In the genomic region with DNA sequence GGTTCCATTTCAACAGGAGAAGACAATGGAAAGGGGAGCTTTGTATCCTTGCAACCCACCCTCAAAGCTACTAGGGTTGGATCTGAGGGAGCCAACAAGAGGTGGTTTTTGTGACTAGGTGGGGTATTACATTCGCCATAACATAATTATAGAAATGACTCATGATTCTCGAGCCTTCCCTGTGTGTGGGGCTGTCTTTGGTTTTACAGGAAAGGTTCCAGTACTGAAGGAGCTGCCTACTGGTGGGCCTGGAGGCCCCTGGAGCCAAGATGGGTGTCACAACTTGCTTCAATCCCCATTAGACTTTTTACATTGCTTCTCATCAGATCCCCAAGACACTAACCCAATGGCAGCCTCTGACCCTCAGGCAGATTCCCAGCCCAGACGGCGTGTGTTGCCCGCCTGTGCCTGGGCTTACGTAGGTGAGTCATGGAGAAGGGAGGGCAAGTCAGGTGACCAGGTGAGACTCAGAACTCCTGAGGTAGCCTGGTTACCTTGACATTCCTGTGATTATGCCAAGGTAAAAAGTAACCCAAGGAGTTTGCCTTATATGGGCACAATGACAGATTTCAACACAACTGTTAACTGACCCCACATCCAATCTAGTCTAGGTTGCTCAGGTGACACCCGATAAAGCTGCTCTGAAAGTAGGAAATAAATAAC, we compare ENCODE assay signal across 8 mouse cellular contexts. TPM values are rescaled to one million over a fixed set of nuclear protein-coding genes. Genes with fewer than 3 reads are reported as not detected.
DNase-seq lines count a peak whose midpoint lies in the region; ATAC-seq lines count a peak whose summit lies in the region.

No protein-coding gene starts in this region.

- H3K9ac ChIP-seq in heart, embryonic 16.5 days (ENCODE audit: low read length): peak overlapping the region; percentile 14; the same call in 1 of the 2 replicates
- no peak overlapping the region for H3K9ac ChIP-seq in kidney, embryonic 15.5 days
- H3K9ac ChIP-seq in forebrain, embryonic 15.5 days (replicated peaks): no peak overlapping the region

- no peak for DNase-seq in heart, adult 9 months (ENCODE audit: low spot score in 2 of 2)
- DNase-seq in brain, adult 2 months (ENCODE audit: low read depth, low spot score): peak; percentile 62
- peak; percentile 81 for DNase-seq in lung, postnatal 36 days
- DNase-seq in thymus, postnatal 10 days (ENCODE audit: low spot score in 2 of 2): no peak
- no peak for DNase-seq in frontal cortex, adult 2 months (ENCODE audit: extremely low spot score in 1 of 2, low spot score in 1 of 2)

- no peak overlapping the region for H3K4me2 ChIP-seq in heart, embryonic 16.5 days (ENCODE audit: low read depth, low read length)
- peak overlapping the region; percentile 7; the same call in 1 of the 2 replicates for H3K4me2 ChIP-seq in kidney, embryonic 15.5 days
- no peak overlapping the region for H3K4me2 ChIP-seq in forebrain, embryonic 15.5 days (replicated peaks)

- no peaks in the 10 kb centered on the region; the same call in 1 of the 2 replicates for H3K36me3 ChIP-seq in heart, embryonic 16.5 days (ENCODE audit: control insufficient read depth, insufficient read depth)
- H3K36me3 ChIP-seq in kidney, embryonic 15.5 days: peaks cover 6% of the 10 kb centered on the region
- no peaks in the 10 kb centered on the region for H3K36me3 ChIP-seq in forebrain, embryonic 15.5 days

- peak overlapping the region; percentile 74 for H3K27ac ChIP-seq in heart, embryonic 16.5 days (ENCODE audit: low read length)
- H3K27ac ChIP-seq in kidney, embryonic 15.5 days: peak overlapping the region; percentile 93
- H3K27ac ChIP-seq in forebrain, embryonic 15.5 days (replicated peaks): no peak overlapping the region

- H3K4me1 ChIP-seq in heart, embryonic 16.5 days (ENCODE audit: control insufficient read depth, insufficient read depth, low read length): peaks cover 58% of the 10 kb centered on the region
- H3K4me1 ChIP-seq in kidney, embryonic 15.5 days: peaks cover 73% of the 10 kb centered on the region
- 0 out of 2 replicates have a peak, but pooled peaks cover 3% of the 10 kb centered on the region for H3K4me1 ChIP-seq in forebrain, embryonic 15.5 days

- H3K4me3 ChIP-seq in heart, embryonic 16.5 days (ENCODE audit: low read length): no peak overlapping the region
- no peak overlapping the region for H3K4me3 ChIP-seq in kidney, embryonic 15.5 days (replicated peaks)
- H3K4me3 ChIP-seq in forebrain, embryonic 15.5 days: no peak overlapping the region

- 82% methylated on average over 7 of the region's 7 CpGs for WGBS in heart, embryonic 16.5 days
- WGBS in kidney, embryonic 15.5 days: 67% methylated on average over 7 of the region's 7 CpGs
- WGBS in forebrain, embryonic 15.5 days: 93% methylated on average over 7 of the region's 7 CpGs

- no peak for ATAC-seq in heart, embryonic 16.5 days (replicated peaks; ENCODE audit: extremely low read depth, insufficient read depth, low FRiP score)
- peak; percentile 72 for ATAC-seq in kidney, embryonic 15.5 days (replicated peaks; ENCODE audit: low FRiP score)
- no peak for ATAC-seq in forebrain, embryonic 15.5 days (replicated peaks)

- no peaks in the 10 kb centered on the region for H3K27me3 ChIP-seq in heart, embryonic 16.5 days (ENCODE audit: control insufficient read depth, insufficient read depth, low read length)
- H3K27me3 ChIP-seq in kidney, embryonic 15.5 days: no peaks in the 10 kb centered on the region
- H3K27me3 ChIP-seq in forebrain, embryonic 15.5 days: no peaks in the 10 kb centered on the region

- no peaks in the 10 kb centered on the region for H3K9me3 ChIP-seq in heart, embryonic 16.5 days (replicated peaks; ENCODE audit: control insufficient read depth, low read length)
- no peaks in the 10 kb centered on the region for H3K9me3 ChIP-seq in kidney, embryonic 15.5 days (replicated peaks)
- H3K9me3 ChIP-seq in forebrain, embryonic 15.5 days: no peaks in the 10 kb centered on the region

RNA-seq across cellular contexts. Expression of a gene that starts 31.0 kb away (rescaled TPM):
- 260 and 301 TPM in 2 replicates for polyA plus RNA-seq in heart, embryonic 16.5 days (2015; fragmentation: Nextera tagmentation; extraction: Ambion mirVana)
- 288 and 312 TPM in 2 replicates for polyA plus RNA-seq in kidney, embryonic 15.5 days (2015; fragmentation: Nextera tagmentation; extraction: Ambion mirVana)
- polyA plus RNA-seq in frontal cortex, adult 2 months (2012; rRNA removed): 214 and 220 TPM in 2 replicates
- polyA plus RNA-seq in forebrain, embryonic 15.5 days (2015; fragmentation: Nextera tagmentation; extraction: Ambion mirVana): 134 TPM in 2 replicates

RNA-seq across cellular contexts. Expression of a gene that starts 49.9 kb away (rescaled TPM):
- 0.41 and 0.42 TPM in 2 replicates for polyA plus RNA-seq in heart, embryonic 16.5 days (2015; fragmentation: Nextera tagmentation; extraction: Ambion mirVana)
- 0.36 and 0.64 TPM in 2 replicates for polyA plus RNA-seq in kidney, embryonic 15.5 days (2015; fragmentation: Nextera tagmentation; extraction: Ambion mirVana)
- polyA plus RNA-seq in frontal cortex, adult 2 months (2012; rRNA removed): 0.71 and 1.00 TPM in 2 replicates
- 0.57 and 0.80 TPM in 2 replicates for polyA plus RNA-seq in forebrain, embryonic 15.5 days (2015; fragmentation: Nextera tagmentation; extraction: Ambion mirVana)

RNA-seq across cellular contexts. Expression of a gene that starts 50.5 kb away (rescaled TPM):
- polyA plus RNA-seq in heart, embryonic 16.5 days (2015; fragmentation: Nextera tagmentation; extraction: Ambion mirVana): 262 and 283 TPM in 2 replicates
- 401 and 402 TPM in 2 replicates for polyA plus RNA-seq in kidney, embryonic 15.5 days (2015; fragmentation: Nextera tagmentation; extraction: Ambion mirVana)
- 311 and 352 TPM in 2 replicates for polyA plus RNA-seq in frontal cortex, adult 2 months (2012; rRNA removed)
- polyA plus RNA-seq in forebrain, embryonic 15.5 days (2015; fragmentation: Nextera tagmentation; extraction: Ambion mirVana): 303 and 307 TPM in 2 replicates

RNA-seq across cellular contexts. Expression of a gene that starts 50.7 kb away (rescaled TPM):
- 6.0 and 12.2 TPM in 2 replicates for polyA plus RNA-seq in heart, embryonic 16.5 days (2015; fragmentation: Nextera tagmentation; extraction: Ambion mirVana)
- polyA plus RNA-seq in kidney, embryonic 15.5 days (2015; fragmentation: Nextera tagmentation; extraction: Ambion mirVana): 9.0 and 9.6 TPM in 2 replicates
- polyA plus RNA-seq in frontal cortex, adult 2 months (2012; rRNA removed): 3.1 and 3.8 TPM in 2 replicates
- polyA plus RNA-seq in forebrain, embryonic 15.5 days (2015; fragmentation: Nextera tagmentation; extraction: Ambion mirVana): 5.5 and 7.7 TPM in 2 replicates

Comparison
In these comparisons a context has a peak if more than half of its experiments do, and no peak if none do; other contexts are left out.
1. DNase-seq: peak in brain, adult 2 months (single experiment) and lung, postnatal 36 days (single experiment); none in heart, adult 9 months (0 of 2), thymus, postnatal 10 days (0 of 2) and frontal cortex, adult 2 months (0 of 2).